Mouse (Mus musculus): ENCODE data around the gene Adgrl2. TPM values are rescaled to one million over a fixed set of nuclear protein-coding genes. Genes with fewer than 3 reads are reported as not detected.
A peak's percentile ranks its signal among the peaks of the same experiment; 100 is the strongest.

Adgrl2 gene
- total and polyA plus RNA-seq, 3 experiments, result 29.5 to 55.2 (median 52.3) TPM

- TF ChIP-seq CTCF (IDR thresholded peaks at IDR 0.05) (no peak), EP300 (IDR thresholded peaks at IDR 0.05; ENCODE audit: insufficient read depth, low read depth, low read length) (no peak), POLR2A (IDR thresholded peaks at IDR 0.05; ENCODE audit: insufficient read depth, low read depth, low read length) (no peak)
- Histone ChIP-seq H3K9ac (ENCODE audit: low read depth, low read length) (peak overlapping the region; percentile 55), H3K27me3 (ENCODE audit: control insufficient read depth, insufficient read depth, low read length) (no peaks in the 10 kb centered on the region), H3K4me3 (peak overlapping the region; percentile 25), H3K27ac (peak overlapping the region; percentile 67), H3K4me1 (ENCODE audit: control insufficient read depth, insufficient read depth, low read length) (peaks cover 13% of the 10 kb centered on the region), H3K79me2 (replicated peaks; ENCODE audit: control insufficient read depth, insufficient read depth, low read length) (peaks cover 2% of the 10 kb centered on the region; the same call in 1 of the 2 replicates), H3K36me3 (ENCODE audit: control insufficient read depth, insufficient read depth, low read length) (peaks cover 10% of the 10 kb centered on the region)
- intact Hi-C loops (cut with DNase I), result no loop called here
- 20% methylated on average over 16 of the region's 16 CpGs for WGBS
- peak in 1 of 2 experiments; percentile 29 for DNase-seq
Measured at GRCm38 (mm10) chr3:148977124-148977529, 13.2 kb downstream of the Adgrl2 start.

GRCm38 (mm10) chr3:148971893-148972596 is 18.3 kb downstream of the Adgrl2 start:
- no peak overlapping the region for H3K4me3 ChIP-seq
- no peaks in the 10 kb centered on the region for H3K27me3 ChIP-seq (ENCODE audit: control insufficient read depth, insufficient read depth, low read length)
- intact Hi-C loops (cut with DNase I), result no loop called here
- TF ChIP-seq CTCF (IDR thresholded peaks at IDR 0.05) (no peak), EP300 (IDR thresholded peaks at IDR 0.05; ENCODE audit: insufficient read depth, low read depth, low read length) (no peak), POLR2A (IDR thresholded peaks at IDR 0.05; ENCODE audit: insufficient read depth, low read depth, low read length) (no peak)
- H3K27ac ChIP-seq, result peak overlapping the region; percentile 20
- H3K36me3 ChIP-seq (ENCODE audit: control insufficient read depth, insufficient read depth, low read length), result peaks cover 12% of the 10 kb centered on the region
- no peak for DNase-seq
- H3K79me2 ChIP-seq (replicated peaks; ENCODE audit: control insufficient read depth, insufficient read depth, low read length), result peaks cover 12% of the 10 kb centered on the region
- H3K4me1 ChIP-seq (ENCODE audit: control insufficient read depth, insufficient read depth, low read length), result peaks cover 16% of the 10 kb centered on the region
- WGBS, result 37% methylated on average over 11 of the region's 11 CpGs
- no peak overlapping the region for H3K9ac ChIP-seq (ENCODE audit: low read depth, low read length)

DNA sequence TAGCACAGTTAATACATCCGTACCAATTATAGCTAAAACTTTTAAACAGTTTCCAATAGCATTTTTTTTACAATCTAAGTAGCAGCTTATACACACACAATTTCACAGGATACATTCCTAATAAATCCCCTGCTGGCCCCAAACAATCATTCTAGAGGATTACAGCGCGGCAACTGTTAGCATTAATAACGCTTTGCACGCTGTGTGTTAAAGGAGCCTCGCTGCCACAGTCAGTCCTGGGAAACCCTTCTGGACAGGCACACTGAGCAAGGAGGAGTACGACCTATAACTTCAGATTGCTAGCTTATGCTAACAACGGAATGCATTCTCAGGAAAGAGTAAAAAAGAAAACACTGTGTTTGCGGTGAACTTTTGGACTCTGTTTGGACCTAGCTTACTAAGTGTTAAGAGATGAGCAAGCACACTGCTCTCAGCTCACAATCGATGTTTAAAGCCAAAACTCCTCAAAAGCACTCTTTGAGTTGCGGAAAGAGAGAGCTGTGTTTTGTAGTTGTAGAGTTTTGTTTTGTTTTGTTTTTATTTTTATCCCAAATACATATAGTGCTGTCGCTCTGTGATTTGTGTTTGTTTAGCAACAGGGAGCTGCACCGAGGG is 25.3 kb downstream of the Adgrl2 start:
- 76% methylated on average over 13 of the region's 13 CpGs for WGBS
- H3K4me3 ChIP-seq, result no peak overlapping the region
- intact Hi-C loops (cut with DNase I), result no loop called here

DNA sequence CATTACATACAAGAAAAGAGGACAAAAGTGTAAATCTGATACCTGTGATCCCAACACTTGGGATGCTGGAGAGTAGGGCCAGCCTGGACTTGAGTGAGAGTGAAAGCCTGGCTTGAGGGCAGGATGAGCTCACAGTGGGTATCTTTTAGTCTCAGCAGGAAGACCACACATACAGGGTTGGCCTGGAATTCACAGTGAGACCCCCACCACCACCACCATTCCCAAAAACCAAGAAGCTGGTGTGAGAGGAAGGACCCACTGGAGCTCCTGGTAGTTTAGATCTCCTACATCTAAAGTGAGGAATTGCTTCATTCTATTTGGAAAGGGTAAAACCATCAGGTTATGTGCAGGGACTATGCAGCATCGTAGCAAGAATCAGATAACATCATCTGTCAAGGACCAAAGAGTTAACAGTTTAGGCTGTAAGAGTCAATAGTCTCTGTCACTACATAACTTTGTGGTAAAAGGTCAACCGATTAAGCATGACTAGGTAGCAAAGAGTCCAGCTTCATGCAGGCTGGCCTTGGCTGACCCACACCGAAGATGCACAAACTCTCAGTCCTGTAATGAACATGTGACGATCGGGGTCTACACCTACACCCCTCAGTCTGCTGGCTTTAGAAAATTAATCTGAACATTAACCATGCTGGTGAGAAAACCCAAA is 26.8 kb downstream of the Adgrl2 start:
- TF ChIP-seq EP300 (IDR thresholded peaks at IDR 0.05; ENCODE audit: insufficient read depth, low read depth, low read length) (no peak), POLR2A (IDR thresholded peaks at IDR 0.05; ENCODE audit: insufficient read depth, low read depth, low read length) (no peak), CTCF (IDR thresholded peaks at IDR 0.05) (no peak)
- 85% methylated on average over 5 of the region's 5 CpGs for WGBS
- H3K36me3 ChIP-seq (ENCODE audit: control insufficient read depth, insufficient read depth, low read length), result peaks cover 6% of the 10 kb centered on the region
- intact Hi-C loops (cut with DNase I), result no loop called here
- no peak overlapping the region for H3K4me3 ChIP-seq
- H3K27ac ChIP-seq, result no peak overlapping the region
- no peak for DNase-seq
- peaks cover 17% of the 10 kb centered on the region for H3K4me1 ChIP-seq (ENCODE audit: control insufficient read depth, insufficient read depth, low read length)
- peaks cover 21% of the 10 kb centered on the region for H3K79me2 ChIP-seq (replicated peaks; ENCODE audit: control insufficient read depth, insufficient read depth, low read length)
- H3K27me3 ChIP-seq (ENCODE audit: control insufficient read depth, insufficient read depth, low read length), result no peaks in the 10 kb centered on the region
- H3K9ac ChIP-seq (ENCODE audit: low read depth, low read length), result no peak overlapping the region

More for the DNA sequence above, 25.3 kb downstream of the Adgrl2 start:
- H3K27me3 ChIP-seq (ENCODE audit: control insufficient read depth, insufficient read depth, low read length), result no peaks in the 10 kb centered on the region
- H3K9ac ChIP-seq (ENCODE audit: low read depth, low read length), result no peak overlapping the region
- no peak for DNase-seq
- H3K79me2 ChIP-seq (replicated peaks; ENCODE audit: control insufficient read depth, insufficient read depth, low read length), result peaks cover 29% of the 10 kb centered on the region
- H3K4me1 ChIP-seq (ENCODE audit: control insufficient read depth, insufficient read depth, low read length), result peaks cover 21% of the 10 kb centered on the region
- H3K36me3 ChIP-seq (ENCODE audit: control insufficient read depth, insufficient read depth, low read length), result peaks cover 5% of the 10 kb centered on the region
- H3K27ac ChIP-seq, result no peak overlapping the region
- no peak for TF ChIP-seq CTCF (IDR thresholded peaks at IDR 0.05)
- TF ChIP-seq POLR2A (IDR thresholded peaks at IDR 0.05; ENCODE audit: insufficient read depth, low read depth, low read length), result no peak
- TF ChIP-seq EP300 (IDR thresholded peaks at IDR 0.05; ENCODE audit: insufficient read depth, low read depth, low read length), result no peak

- intact Hi-C loops (cut with DNase I), result no loop called here
- 64% methylated on average over 5 of the region's 5 CpGs for WGBS
Measured at GRCm38 (mm10) chr3:148961611-148962010, 28.7 kb downstream of the Adgrl2 start.

More at GRCm38 (mm10) chr3:148961611-148962010, 28.7 kb downstream of the Adgrl2 start:
- no peak for DNase-seq
- no peaks in the 10 kb centered on the region for H3K27me3 ChIP-seq (ENCODE audit: control insufficient read depth, insufficient read depth, low read length)
- H3K9ac ChIP-seq (ENCODE audit: low read depth, low read length), result no peak overlapping the region
- no peak for TF ChIP-seq CTCF (IDR thresholded peaks at IDR 0.05)
- TF ChIP-seq POLR2A (IDR thresholded peaks at IDR 0.05; ENCODE audit: insufficient read depth, low read depth, low read length), result no peak
- TF ChIP-seq EP300 (IDR thresholded peaks at IDR 0.05; ENCODE audit: insufficient read depth, low read depth, low read length), result no peak
- H3K36me3 ChIP-seq (ENCODE audit: control insufficient read depth, insufficient read depth, low read length), result peaks cover 11% of the 10 kb centered on the region
- H3K79me2 ChIP-seq (replicated peaks; ENCODE audit: control insufficient read depth, insufficient read depth, low read length), result peaks cover 18% of the 10 kb centered on the region
- peaks cover 24% of the 10 kb centered on the region for H3K4me1 ChIP-seq (ENCODE audit: control insufficient read depth, insufficient read depth, low read length)
- H3K27ac ChIP-seq, result peak overlapping the region; percentile 1; the same call in 1 of the 2 replicates
- no peak overlapping the region for H3K4me3 ChIP-seq
